Mouse (Mus musculus): ENCODE measurements around the gene Rnf130. TPM values are rescaled to one million over a fixed set of nuclear protein-coding genes. Genes with fewer than 3 reads are reported as not detected.

The Rnf130 gene
- total and polyA plus RNA-seq, 3 experiments: not detected

DNA sequence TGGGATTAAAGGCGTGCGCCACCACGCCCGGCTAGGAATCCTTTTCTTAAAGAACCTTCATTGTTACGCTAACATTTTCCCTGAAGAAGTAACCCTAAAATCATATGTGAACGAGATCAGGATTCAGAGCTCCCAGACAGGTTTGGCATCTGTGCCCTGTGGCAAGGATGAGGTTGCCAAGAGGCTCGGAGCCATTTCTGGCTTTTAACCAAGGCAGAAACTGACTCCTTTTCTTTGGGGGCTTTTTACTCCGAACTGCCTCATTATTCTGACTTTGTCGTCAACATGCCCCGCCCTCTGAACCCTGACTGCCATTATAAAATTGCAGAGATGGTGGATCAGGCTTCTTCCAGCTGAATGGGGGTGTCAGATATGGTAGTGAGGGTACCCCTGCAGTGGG is 17.4 kb upstream of the Rnf130 start:
- dilution Hi-C loops (cut with MboI; ENCODE audit: extremely low pct_ligation_motif_present, extremely low pct_unique_long_range_greater_than_20kb, low sequenced_read_pairs): no loop called here
- no peaks in the 10 kb centered on the region for H3K4me1 ChIP-seq (ENCODE audit: control insufficient read depth in 1 of 2, insufficient read depth in 2 of 2)
- TF ChIP-seq ZC3H11A (IDR thresholded peaks at IDR 0.05; ENCODE audit: low read depth, low read length) (no peak), MXI1 (IDR thresholded peaks at IDR 0.05; ENCODE audit: low read depth, low read length) (no peak), CTCF (conservative IDR thresholded peaks at IDR 0.05 in 1 of 2, IDR thresholded peaks at IDR 0.05 in 1 of 2; ENCODE audit: low read depth in 2 of 2, low read length in 2 of 2) (no peak), MEF2A (IDR thresholded peaks at IDR 0.05; ENCODE audit: borderline replicate concordance, low read depth, low read length) (no peak), ELF1 (IDR thresholded peaks at IDR 0.05; ENCODE audit: low read depth, low read length) (no peak), PAX5 (IDR thresholded peaks at IDR 0.05; ENCODE audit: low read length) (no peak), UBTF (IDR thresholded peaks at IDR 0.05; ENCODE audit: low read depth, low read length) (no peak), IRF4 (IDR thresholded peaks at IDR 0.05; ENCODE audit: low read depth, low read length) (no peak)
- H3K27ac ChIP-seq (ENCODE audit: insufficient read depth, low read depth): no peak overlapping the region
- H3K79me2 ChIP-seq (replicated peaks; ENCODE audit: control insufficient read depth, extremely low read depth, insufficient read depth, poor library complexity, severe bottlenecking): no peaks in the 10 kb centered on the region
- H3K4me2 ChIP-seq (ENCODE audit: insufficient read depth, low read depth, poor library complexity, severe bottlenecking): no peak overlapping the region
- in situ Hi-C loops (cut with MboI; ENCODE audit: low pct_ligation_motif_present, low pct_unique_long_range_greater_than_20kb, low sequenced_read_pairs): no loop called here
- H3K9ac ChIP-seq (ENCODE audit: insufficient read depth, low read depth): no peak overlapping the region
- no peaks in the 10 kb centered on the region for H3K9me3 ChIP-seq (replicated peaks; ENCODE audit: low read length)
- H3K4me3 ChIP-seq (replicated peaks in 1 of 3; ENCODE audit: low read depth in 2 of 3, low read length in 2 of 3, poor library complexity in 1 of 3): no peak overlapping the region
- DNase-seq (ENCODE audit: extremely low read depth): no peak
- H3K36me3 ChIP-seq (replicated peaks in 1 of 2; ENCODE audit: control insufficient read depth in 1 of 2, insufficient read depth in 1 of 2, low read length in 1 of 2): no peaks in the 10 kb centered on the region
- peaks cover 12% of the 10 kb centered on the region for H3K27me3 ChIP-seq (replicated peaks)

DNA sequence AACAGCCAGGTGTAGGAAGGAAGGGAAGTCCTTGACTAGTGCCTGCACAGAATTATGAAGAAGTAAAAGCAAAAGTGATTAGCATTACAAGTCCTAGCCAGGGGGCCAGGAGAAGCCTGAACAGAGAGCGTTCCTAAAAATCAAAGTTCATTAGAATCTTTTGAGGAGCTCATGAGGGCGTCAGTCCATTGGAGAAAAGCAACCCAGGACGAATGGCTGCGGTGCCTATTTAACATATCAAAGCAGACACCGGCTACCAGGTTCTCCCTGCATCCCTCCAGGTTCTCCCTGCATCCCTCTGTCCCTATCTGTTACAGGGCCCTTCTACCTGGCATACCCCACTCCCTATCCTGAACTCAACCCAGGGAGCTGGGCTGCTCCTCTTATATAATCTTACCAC is 16.9 kb upstream of the Rnf130 start:
- in situ Hi-C loops (cut with MboI; ENCODE audit: low pct_ligation_motif_present, low pct_unique_long_range_greater_than_20kb, low sequenced_read_pairs) (no loop called here), dilution Hi-C loops (cut with MboI; ENCODE audit: extremely low pct_ligation_motif_present, extremely low pct_unique_long_range_greater_than_20kb, low sequenced_read_pairs) (no loop called here)
- H3K36me3 ChIP-seq (replicated peaks in 1 of 2; ENCODE audit: control insufficient read depth in 1 of 2, insufficient read depth in 1 of 2, low read length in 1 of 2): no peaks in the 10 kb centered on the region
- peaks cover 12% of the 10 kb centered on the region for H3K27me3 ChIP-seq (replicated peaks)
- no peak overlapping the region for H3K9ac ChIP-seq (ENCODE audit: insufficient read depth, low read depth)
- no peaks in the 10 kb centered on the region for H3K79me2 ChIP-seq (replicated peaks; ENCODE audit: control insufficient read depth, extremely low read depth, insufficient read depth, poor library complexity, severe bottlenecking)
- no peak for DNase-seq (ENCODE audit: extremely low read depth)
- no peaks in the 10 kb centered on the region for H3K4me1 ChIP-seq (ENCODE audit: control insufficient read depth in 1 of 2, insufficient read depth in 2 of 2)
- no peak overlapping the region for H3K4me2 ChIP-seq (ENCODE audit: insufficient read depth, low read depth, poor library complexity, severe bottlenecking)
- H3K4me3 ChIP-seq (replicated peaks in 1 of 3; ENCODE audit: low read depth in 2 of 3, low read length in 2 of 3, poor library complexity in 1 of 3): no peak overlapping the region
- no peak overlapping the region for H3K27ac ChIP-seq (ENCODE audit: insufficient read depth, low read depth)
- H3K9me3 ChIP-seq (replicated peaks; ENCODE audit: low read length): no peaks in the 10 kb centered on the region
- TF ChIP-seq MYC (IDR thresholded peaks at IDR 0.05; ENCODE audit: low read depth, low read length): no peak
- TF ChIP-seq JUN (IDR thresholded peaks at IDR 0.05; ENCODE audit: insufficient read depth, low read depth, low read length): no peak
- no peak for TF ChIP-seq GABPA (IDR thresholded peaks at IDR 0.05; ENCODE audit: insufficient replicate concordance, low read depth, low read length)
- no peak for TF ChIP-seq JUND (conservative IDR thresholded peaks at IDR 0.05; ENCODE audit: low read depth, low read length)
- no peak for TF ChIP-seq POLR2AphosphoS2 (IDR thresholded peaks at IDR 0.05; ENCODE audit: low read depth, low read length)
- no peak for TF ChIP-seq CTCF (conservative IDR thresholded peaks at IDR 0.05 in 1 of 2, IDR thresholded peaks at IDR 0.05 in 1 of 2; ENCODE audit: low read depth in 2 of 2, low read length in 2 of 2)
- no peak for TF ChIP-seq NELFE (IDR thresholded peaks at IDR 0.05; ENCODE audit: low read depth, low read length)
- no peak for TF ChIP-seq MAZ (IDR thresholded peaks at IDR 0.05; ENCODE audit: low read depth, low read length)
- no peak for TF ChIP-seq ZNF384 (IDR thresholded peaks at IDR 0.05; ENCODE audit: low read depth, low read length)
- TF ChIP-seq MAX (IDR thresholded peaks at IDR 0.05; ENCODE audit: low read length): no peak
- no peak for TF ChIP-seq E2F4 (IDR thresholded peaks at IDR 0.05; ENCODE audit: insufficient replicate concordance, low read depth, low read length)
- no peak for TF ChIP-seq CHD1 (IDR thresholded peaks at IDR 0.05; ENCODE audit: low read depth, low read length)
- no peak for TF ChIP-seq HCFC1 (IDR thresholded peaks at IDR 0.05; ENCODE audit: low read depth, low read length)
- no peak for TF ChIP-seq TBP (conservative IDR thresholded peaks at IDR 0.05; ENCODE audit: low read depth, low read length)
- TF ChIP-seq POLR2A (IDR thresholded peaks at IDR 0.05; ENCODE audit: low read depth, low read length): no peak
